Mouse (Mus musculus) lung, postnatal 0 days (tissue): ENCODE results near the gene St3gal2. TPM values are rescaled to one million over a fixed set of nuclear protein-coding genes. Genes with fewer than 3 reads are reported as not detected.
A peak's percentile ranks its signal among the peaks of the same experiment; 100 is the strongest.
"Not testable (repeated sequence)": the region's sequence is repeated elsewhere in the genome, so short reads cannot be mapped to it uniquely, and the experiment has no call there.

Experiments
- ATAC-seq: fragments of 200-750 bp; cut with Nextera tagmentation; 2 replicates; pipeline ENCODE4 v1.8.0; 2017; ENCODE audit warnings: moderate library complexity
- DNase-seq: peaks from one replicate; pipeline ENCODE4 v3.0.0-alpha.2; 2016; ENCODE audit warnings: low spot score
- H3K27ac ChIP-seq: fragments of 300-500 bp; sonication (generic); 2 replicates; pipeline ENCODE4 v1.5.1; 2014; ENCODE audit warnings: antibody characterized with exemption, mild to moderate bottlenecking, low read length, mixed read lengths
- H3K27me3 ChIP-seq: fragments of 300-500 bp; sonication (generic); replicated peaks from 2 replicates; pipeline ENCODE4 v1.6.1; 2014; ENCODE audit warnings: low read length, mixed read lengths; ENCODE audit not compliant: insufficient read depth
- H3K36me3 ChIP-seq: fragments of 300-500 bp; sonication (generic); 2 replicates; pipeline ENCODE4 v1.6.1; 2014; ENCODE audit warnings: low read length, mixed read lengths; ENCODE audit not compliant: insufficient read depth
- H3K4me1 ChIP-seq: fragments of 300-500 bp; sonication (generic); 2 replicates; pipeline ENCODE4 v1.6.1; 2014; ENCODE audit warnings: antibody characterized with exemption, low read depth, low read length, mixed read lengths; ENCODE audit not compliant: insufficient read depth
- H3K4me2 ChIP-seq: fragments of 300-500 bp; sonication (generic); replicated peaks from 2 replicates; pipeline ENCODE4 v1.6.1; 2014; ENCODE audit warnings: low read depth, mild to moderate bottlenecking, low read length, moderate library complexity, mixed read lengths
- H3K4me3 ChIP-seq: fragments of 300-500 bp; sonication (generic); 2 replicates; pipeline ENCODE4 v1.5.1; 2014; ENCODE audit warnings: low read depth, low read length
- H3K9ac ChIP-seq: fragments of 300-500 bp; sonication (generic); replicated peaks from 2 replicates; pipeline ENCODE4 v1.6.1; 2014; ENCODE audit warnings: low read depth, mild to moderate bottlenecking
- H3K9me3 ChIP-seq: fragments of 300-500 bp; sonication (generic); 2 replicates; pipeline ENCODE4 v1.6.1; 2016; ENCODE audit warnings: low read length, mixed read lengths
- CTCF ChIP-seq: IDR thresholded peaks from 2 replicates; pipeline ENCODE4 v1.5.1; 2016; ENCODE audit warnings: antibody characterized with exemption, mild to moderate bottlenecking
- EP300 ChIP-seq: IDR thresholded peaks from 2 replicates; pipeline ENCODE4 v1.6.1; 2016; ENCODE audit warnings: antibody characterized with exemption, mild to moderate bottlenecking, control low read depth
- WGBS: fragments of 180-500 bp; shearing (Covaris S2); extraction: QIAGEN DNeasy Blood & Tissue Kit; methylation state at CpG from one replicate; pipeline ENCODE4 v1.1.7; 2014; 5-methylcytosine and 5-hydroxymethylcytosine counted together
- polyA plus RNA-seq: library from polyadenylated mRNA; unstranded; fragments of >200 nt; fragmentation: Nextera tagmentation; extraction: Ambion mirVana; gene quantifications from 2 replicates; pipeline ENCODE4 v1.2.1, GENCODE M21; 2015

The St3gal2 gene
- polyA plus RNA-seq, 1 experiment from 2014 or later, result 15.5 TPM

DNA sequence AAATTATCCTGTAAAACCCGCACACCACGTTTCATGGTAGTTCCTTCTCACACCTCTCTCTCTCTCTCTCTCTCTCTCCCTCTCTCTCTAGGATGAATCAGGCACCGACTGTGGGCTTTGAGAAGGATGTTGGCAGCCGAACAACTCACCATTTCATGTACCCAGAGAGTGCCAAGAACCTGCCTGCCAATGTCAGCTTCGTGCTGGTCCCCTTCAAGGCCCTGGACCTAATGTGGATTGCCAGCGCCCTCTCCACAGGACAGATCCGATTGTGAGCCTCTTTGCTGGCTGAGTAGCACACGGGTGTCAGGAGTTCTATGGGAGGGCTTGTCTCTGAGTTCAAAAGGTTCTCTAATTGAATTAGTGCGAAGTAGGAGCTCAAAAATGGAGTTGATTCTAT, 47.6 kb downstream of the St3gal2 start:
- Histone ChIP-seq H3K9me3 (no peaks in the 10 kb centered on the region), H3K4me1 (peaks cover 9% of the 10 kb centered on the region; the same call in 1 of the 2 replicates), H3K9ac (no peak overlapping the region), H3K27ac (no peak overlapping the region), H3K36me3 (no peaks in the 10 kb centered on the region), H3K4me3 (no peak overlapping the region), H3K4me2 (no peak overlapping the region), H3K27me3 (no peaks in the 10 kb centered on the region)
- no peak for DNase-seq
- TF ChIP-seq CTCF (no peak), EP300 (no peak)
- 80% methylated on average over 9 of the region's 9 CpGs for WGBS
- ATAC-seq, result no peak

DNA sequence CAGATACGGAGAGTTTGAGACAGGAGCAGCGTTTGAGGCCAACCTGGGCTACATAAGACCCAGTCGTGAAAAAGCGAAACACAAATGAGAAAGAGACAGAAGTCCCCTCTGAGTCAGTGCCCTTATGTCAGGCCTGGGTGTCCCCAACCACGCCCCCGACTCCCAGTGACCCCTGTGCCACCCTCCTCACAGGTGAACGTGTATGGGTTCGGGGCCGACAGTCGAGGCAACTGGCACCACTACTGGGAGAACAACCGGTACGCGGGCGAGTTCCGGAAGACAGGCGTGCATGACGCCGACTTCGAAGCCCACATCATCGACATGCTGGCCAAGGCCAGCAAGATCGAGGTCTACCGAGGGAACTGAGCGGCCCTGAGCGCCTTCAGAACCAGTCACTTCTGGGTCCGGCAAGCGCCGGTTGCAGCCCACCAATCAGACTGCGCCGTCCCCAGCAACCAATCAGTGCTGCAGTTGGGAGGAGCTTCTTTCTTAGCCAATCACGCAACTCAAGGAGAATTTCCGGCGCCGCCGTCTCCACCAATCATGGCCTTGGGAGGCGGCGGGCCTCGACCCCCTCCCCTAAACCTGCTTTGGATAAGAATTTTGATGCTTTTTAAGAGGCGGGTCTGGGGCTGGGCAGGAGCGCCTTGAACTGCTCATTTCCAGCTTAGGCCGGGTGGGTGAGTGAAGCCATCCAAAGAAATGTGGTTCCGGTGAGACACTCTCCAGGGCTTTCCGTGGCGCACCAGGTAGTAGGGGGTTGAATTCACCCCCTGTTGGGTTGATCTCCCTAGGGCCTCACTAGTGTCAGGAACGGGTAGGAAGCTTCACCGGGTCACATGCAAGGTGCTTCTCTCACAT, 50.4 kb downstream of the St3gal2 start:
- Histone ChIP-seq H3K9me3 (no peaks in the 10 kb centered on the region), H3K4me2 (peak overlapping the region; percentile 78), H3K36me3 (no peaks in the 10 kb centered on the region), H3K27ac (no peak overlapping the region), H3K9ac (peak overlapping the region; percentile 66), H3K27me3 (no peaks in the 10 kb centered on the region), H3K4me1 (peaks cover 9% of the 10 kb centered on the region; the same call in 1 of the 2 replicates), H3K4me3 (peak overlapping the region; percentile 49)
- 9% methylated on average over 45 of the region's 45 CpGs for WGBS
- ATAC-seq (peak; percentile 93), DNase-seq (peak; percentile 98)
- TF ChIP-seq CTCF (no peak), EP300 (0 out of 2 replicates have a peak, but pooled peaks have one; percentile 23)

- DNase-seq, ATAC-seq: not testable (repeated sequence)
- H3K36me3 ChIP-seq, result 0 out of 2 replicates have a peak, but pooled peaks cover 15% of the 10 kb centered on the region
Measured at GRCm38 (mm10) chr8:110976532-110976931, 56.8 kb downstream of the St3gal2 start.

DNA sequence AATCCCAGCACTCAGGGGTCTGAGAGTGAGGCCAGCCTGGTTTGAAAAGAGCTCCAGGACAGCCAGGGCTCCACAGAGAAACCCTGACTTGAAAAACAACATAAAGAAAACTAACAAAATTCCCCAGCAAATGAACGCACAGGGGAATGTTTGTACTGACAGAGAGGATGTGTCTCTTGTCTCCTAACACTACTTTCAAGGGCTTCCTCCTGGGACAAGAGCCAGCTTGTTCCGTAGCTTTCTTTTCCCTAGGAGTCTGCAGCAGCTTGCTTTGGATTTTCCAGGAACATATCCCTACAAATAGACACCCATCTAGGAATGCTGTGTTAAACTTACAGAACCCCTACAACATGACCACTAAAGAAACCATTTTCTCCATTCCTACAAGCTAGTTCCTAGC, 58.3 kb downstream of the St3gal2 start:
- 56% methylated on average over 2 of the region's 2 CpGs for WGBS
- not testable (repeated sequence) for H3K27ac ChIP-seq, H3K4me1 ChIP-seq, H3K9ac ChIP-seq, H3K4me2 ChIP-seq, DNase-seq, H3K9me3 ChIP-seq, H3K4me3 ChIP-seq, H3K27me3 ChIP-seq
- H3K36me3 ChIP-seq, result peaks cover 25% of the 10 kb centered on the region; the same call in 1 of the 2 replicates
- ATAC-seq, result peak; percentile 80

More at GRCm38 (mm10) chr8:110976532-110976931, 56.8 kb downstream of the St3gal2 start:
- not testable (repeated sequence) for H3K4me1 ChIP-seq, H3K4me2 ChIP-seq, H3K27me3 ChIP-seq, H3K4me3 ChIP-seq, H3K9me3 ChIP-seq, H3K27ac ChIP-seq, H3K9ac ChIP-seq
- 95% methylated on average over 8 of the region's 8 CpGs for WGBS

GRCm38 (mm10) chr8:110981304-110981703, 61.6 kb downstream of the St3gal2 start:
- 83% methylated on average over 2 of the region's 2 CpGs for WGBS
- H3K36me3 ChIP-seq, result peaks cover 46% of the 10 kb centered on the region
- no peaks in the 10 kb centered on the region for H3K4me1 ChIP-seq
- H3K4me2 ChIP-seq, result no peak overlapping the region
- H3K4me3 ChIP-seq, result no peak overlapping the region
- H3K27ac ChIP-seq, result no peak overlapping the region
- no peak for DNase-seq
- TF ChIP-seq CTCF (no peak), EP300 (no peak)
- H3K9me3 ChIP-seq, result no peaks in the 10 kb centered on the region
- no peaks in the 10 kb centered on the region for H3K27me3 ChIP-seq
- no peak for ATAC-seq
- no peak overlapping the region for H3K9ac ChIP-seq

GRCm38 (mm10) chr8:110987805-110988744, 68.4 kb downstream of the St3gal2 start:
- WGBS, result 85% methylated on average over 8 of the region's 8 CpGs
- no peak for TF ChIP-seq EP300
- TF ChIP-seq CTCF, result no peak
- no peak overlapping the region for H3K27ac ChIP-seq

More at GRCm38 (mm10) chr8:110987805-110988744, 68.4 kb downstream of the St3gal2 start:
- Histone ChIP-seq H3K4me1 (no peaks in the 10 kb centered on the region), H3K36me3 (peaks cover 48% of the 10 kb centered on the region), H3K4me3 (no peak overlapping the region), H3K4me2 (no peak overlapping the region), H3K9me3 (no peaks in the 10 kb centered on the region), H3K27me3 (no peaks in the 10 kb centered on the region), H3K9ac (no peak overlapping the region)
- DNase-seq (no peak), ATAC-seq (no peak)
